Mouse (Mus musculus) telencephalon, adult 2 months (tissue): ENCODE measurements around the gene Cdc42bpg.
A peak's percentile ranks its signal among the peaks of the same experiment; 100 is the strongest.

Experiments used
- DNase-seq: peaks from one replicate; pipeline ENCODE4 v3.0.0-alpha.2; 2011; ENCODE audit warnings: low read depth, low spot score

The Cdc42bpg gene

GRCm38 (mm10) chr19:6324751-6325150, 18.5 kb downstream of the Cdc42bpg start:
- DNase-seq: no peak

DNA sequence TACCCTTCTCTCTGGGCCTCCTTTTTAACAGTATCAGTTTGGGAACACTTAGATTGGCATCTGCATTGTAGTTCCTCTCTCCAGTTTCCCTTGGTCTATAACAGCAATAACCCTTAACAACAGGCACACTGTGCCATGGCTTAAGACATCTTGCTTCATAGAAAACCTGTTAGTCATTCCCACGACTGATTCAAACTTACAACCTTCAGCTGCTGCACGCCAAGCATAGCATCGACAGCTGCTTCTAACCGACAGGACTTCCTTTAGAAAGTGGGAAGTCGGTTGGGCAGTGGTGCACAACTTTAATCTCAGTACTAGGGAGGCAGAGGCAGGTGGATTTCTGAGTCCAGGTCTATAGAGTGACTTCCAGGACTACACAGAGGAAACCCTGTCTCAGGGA, 24.9 kb downstream of the Cdc42bpg start:
- DNase-seq: no peak

- DNase-seq: peak; percentile 45
Observed at GRCm38 (mm10) chr19:6331719-6332516, 25.7 kb downstream of the Cdc42bpg start.

DNA sequence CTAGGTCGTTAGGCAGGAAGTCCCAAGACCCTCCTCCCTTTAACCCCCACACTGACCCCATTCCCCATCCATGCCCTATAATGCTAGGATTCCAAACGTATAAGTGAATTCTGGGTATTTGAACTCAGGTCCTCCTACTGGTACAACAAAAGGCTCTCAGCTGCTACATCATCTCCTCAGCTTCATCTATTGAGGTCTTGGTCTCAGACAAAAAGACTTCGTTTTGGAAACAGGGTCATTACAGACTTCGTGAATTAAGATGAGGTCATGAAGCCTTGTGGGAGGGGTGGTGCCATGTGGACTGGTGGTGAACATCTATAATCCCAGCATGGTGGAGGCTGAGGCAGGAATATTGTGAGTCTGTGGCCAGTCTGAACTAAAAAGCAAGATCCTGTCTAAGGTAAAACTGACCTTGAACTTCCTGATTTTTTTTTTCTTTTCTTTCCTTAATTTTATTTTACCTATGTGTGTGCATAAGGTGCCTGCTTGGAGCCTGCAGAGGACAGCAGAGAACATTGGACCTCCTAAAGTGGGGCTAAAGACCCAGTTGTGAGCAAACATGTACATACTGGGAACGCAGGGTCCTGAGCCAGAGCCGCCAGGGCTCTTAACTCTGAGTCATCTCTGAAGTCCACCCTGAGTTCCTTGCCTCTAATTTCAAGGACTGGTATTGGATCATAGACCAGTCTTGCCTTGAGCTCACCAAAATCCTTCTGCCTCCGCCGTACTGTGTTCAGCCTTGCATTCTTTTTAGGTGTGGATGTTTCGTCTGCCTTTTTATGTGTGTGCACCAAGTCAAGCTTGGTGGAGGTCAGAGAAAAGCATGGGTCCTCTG, 27.7 kb downstream of the Cdc42bpg start:
- no peak for DNase-seq

GRCm38 (mm10) chr19:6334673-6335457, 28.6 kb downstream of the Cdc42bpg start, which contains the start of gene Men1:
Gene Men1 (plus strand): TSS chr19:6334979.
- DNase-seq: peak; percentile 100

- DNase-seq: no peak
Observed at GRCm38 (mm10) chr19:6335458-6335827, 29.2 kb downstream of the Cdc42bpg start.

- no peak for DNase-seq
Observed at GRCm38 (mm10) chr19:6336920-6337319, 30.7 kb downstream of the Cdc42bpg start.

DNA sequence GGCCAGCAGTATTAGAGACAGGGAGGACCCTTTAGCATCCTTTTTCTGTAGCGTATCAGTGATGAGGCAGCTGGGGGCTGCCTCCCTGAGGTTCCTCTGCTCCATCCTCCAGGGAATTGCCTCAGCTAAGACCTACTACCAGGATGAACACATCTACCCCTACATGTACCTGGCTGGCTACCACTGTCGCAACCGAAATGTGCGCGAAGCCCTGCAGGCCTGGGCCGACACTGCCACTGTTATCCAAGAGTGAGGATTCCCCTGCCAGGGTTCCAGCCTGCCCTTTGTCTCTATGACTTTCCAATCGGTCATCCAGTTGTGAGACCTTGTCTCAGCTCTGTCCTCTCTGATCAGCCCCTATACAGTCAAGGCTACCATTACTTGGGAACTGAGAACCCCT, 31.9 kb downstream of the Cdc42bpg start:
- no peak for DNase-seq

- no peak for DNase-seq
Observed at GRCm38 (mm10) chr19:6338716-6339115, 32.5 kb downstream of the Cdc42bpg start.

- DNase-seq: no peak
Observed at GRCm38 (mm10) chr19:6339191-6339590, 32.9 kb downstream of the Cdc42bpg start.

- no peak for DNase-seq
Observed at GRCm38 (mm10) chr19:6339890-6340504, 33.7 kb downstream of the Cdc42bpg start.

- DNase-seq: peak; percentile 41
Observed at GRCm38 (mm10) chr19:6340524-6341452, 34.5 kb downstream of the Cdc42bpg start, which contains the start of gene Map4k2. Gene Map4k2 (plus strand): TSS chr19:6341135.

GRCm38 (mm10) chr19:6341453-6342077, 35.3 kb downstream of the Cdc42bpg start:
- DNase-seq: no peak

GRCm38 (mm10) chr19:6342276-6342933, 36.1 kb downstream of the Cdc42bpg start:
- DNase-seq: no peak

GRCm38 (mm10) chr19:6343066-6343925, 37.0 kb downstream of the Cdc42bpg start:
- no peak for DNase-seq

- DNase-seq: no peak
Observed at GRCm38 (mm10) chr19:6343996-6344395, 37.7 kb downstream of the Cdc42bpg start.

DNA sequence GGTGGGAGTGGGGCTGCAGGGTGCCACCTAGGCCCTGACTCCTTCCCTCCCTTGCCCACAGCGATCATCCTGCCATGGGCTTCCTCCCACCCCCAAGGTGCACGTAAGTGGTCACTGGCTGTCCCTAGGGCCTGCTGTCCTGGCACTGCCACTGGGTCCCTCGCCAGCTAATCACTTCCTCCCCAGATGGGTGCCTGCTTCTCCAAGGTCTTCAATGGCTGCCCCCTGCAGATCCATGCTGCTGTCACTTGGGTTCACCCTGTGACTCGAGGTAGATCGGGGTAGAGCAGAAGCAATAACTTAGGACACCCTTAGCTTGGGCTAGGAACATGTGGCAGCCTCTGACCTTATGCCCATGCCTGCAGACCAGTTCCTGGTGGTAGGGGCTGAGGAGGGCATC, 39.8 kb downstream of the Cdc42bpg start:
- DNase-seq: no peak

- DNase-seq: no peak
Observed at GRCm38 (mm10) chr19:6346661-6347060, 40.4 kb downstream of the Cdc42bpg start.
